Mouse (Mus musculus): Measurements from ENCODE around the gene Tmem259. TPM values are rescaled to one million over a fixed set of nuclear protein-coding genes. Genes with fewer than 3 reads are reported as not detected.
"Not testable (repeated sequence)": the region's sequence is repeated elsewhere in the genome, so short reads cannot be mapped to it uniquely, and the experiment has no call there.

Tmem259 gene
- total and polyA plus RNA-seq, 2 experiments: 35.7 to 259 TPM

DNA sequence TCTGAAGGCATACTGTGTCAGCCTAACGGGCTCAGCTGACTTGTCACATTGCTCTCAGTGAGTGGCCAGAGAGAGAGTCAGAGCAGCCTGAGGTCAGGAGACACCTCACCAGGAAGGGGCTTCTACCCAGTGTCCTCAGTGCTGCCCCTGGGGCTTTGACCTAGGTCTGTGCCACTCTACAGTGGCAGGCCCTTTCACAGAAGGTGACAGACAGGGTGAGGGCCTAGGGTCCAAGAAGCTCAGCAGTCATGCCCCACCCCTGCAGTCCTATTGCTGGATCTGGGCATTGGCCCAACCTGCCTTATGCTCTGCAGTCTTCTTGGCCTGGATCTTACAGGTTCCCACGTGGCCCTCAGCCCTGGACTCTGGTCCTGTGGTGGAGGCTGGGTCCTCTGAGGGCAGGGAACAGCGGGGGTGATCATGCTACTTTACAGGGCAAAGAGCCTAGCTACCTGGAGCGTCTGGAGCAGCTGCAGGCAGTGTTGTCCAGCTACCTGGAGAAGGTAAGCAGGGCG, 17.2 kb downstream of the Tmem259 start:
- TF ChIP-seq POLR2A (IDR thresholded peaks at IDR 0.05; ENCODE audit: extremely low read depth, insufficient read depth, low read length): no peak
- TF ChIP-seq CTCF (IDR thresholded peaks at IDR 0.05; ENCODE audit: low read depth, low read length): no peak
- peaks cover 33% of the 10 kb centered on the region for H3K4me1 ChIP-seq (ENCODE audit: control insufficient read depth, insufficient read depth, low read length)
- no peaks in the 10 kb centered on the region for H3K27me3 ChIP-seq (ENCODE audit: control insufficient read depth, insufficient read depth, low read length)
- peak; percentile 95 for DNase-seq (ENCODE audit: extremely low read depth, low read depth, low spot score)
- no peaks in the 10 kb centered on the region for H3K79me2 ChIP-seq (ENCODE audit: control insufficient read depth, insufficient read depth, low read length)
- WGBS: 36% methylated on average over 5 of the region's 5 CpGs
- H3K36me3 ChIP-seq (ENCODE audit: control insufficient read depth, insufficient read depth, low read length): no peaks in the 10 kb centered on the region; the same call in 1 of the 2 replicates
- peak overlapping the region; percentile 70 for H3K27ac ChIP-seq (replicated peaks; ENCODE audit: insufficient read depth, low read depth, low read length)
- no peak overlapping the region for H3K4me3 ChIP-seq (ENCODE audit: insufficient read depth, low read depth, low read length)
- H3K9ac ChIP-seq (ENCODE audit: low read depth, low read length): peak overlapping the region; percentile 30; the same call in 1 of the 2 replicates

DNA sequence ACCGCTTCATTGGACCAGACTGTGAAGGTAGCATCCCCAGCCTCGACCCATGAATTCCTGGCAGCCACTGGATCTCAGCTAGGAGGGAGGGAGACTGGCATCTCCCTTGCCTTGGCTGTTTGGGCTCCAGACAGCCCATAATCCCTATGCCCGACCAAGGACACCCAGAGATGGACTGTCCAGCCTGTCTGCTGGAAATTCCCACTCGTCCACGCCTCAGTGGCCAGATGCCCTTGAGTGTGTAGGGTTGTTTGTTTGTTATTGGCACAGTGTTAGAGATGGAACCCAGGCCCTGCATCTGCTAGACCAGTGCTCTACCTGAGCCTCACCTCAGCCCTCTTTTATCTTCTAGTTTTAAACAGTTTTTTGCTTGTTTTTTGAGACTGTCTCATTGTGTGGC, 18.8 kb downstream of the Tmem259 start:
- 82% methylated on average over 5 of the region's 5 CpGs for WGBS
- Histone ChIP-seq H3K36me3 (ENCODE audit: control insufficient read depth, insufficient read depth, low read length) (no peaks in the 10 kb centered on the region; the same call in 1 of the 2 replicates), H3K9ac (ENCODE audit: low read depth, low read length) (no peak overlapping the region), H3K27ac (replicated peaks; ENCODE audit: insufficient read depth, low read depth, low read length) (no peak overlapping the region), H3K4me3 (ENCODE audit: insufficient read depth, low read depth, low read length) (no peak overlapping the region), H3K27me3 (ENCODE audit: control insufficient read depth, insufficient read depth, low read length) (no peaks in the 10 kb centered on the region), H3K79me2 (ENCODE audit: control insufficient read depth, insufficient read depth, low read length) (peaks cover 6% of the 10 kb centered on the region; the same call in 1 of the 2 replicates), H3K4me1 (ENCODE audit: control insufficient read depth, insufficient read depth, low read length) (peaks cover 34% of the 10 kb centered on the region)
- DNase-seq (ENCODE audit: extremely low read depth, low read depth, low spot score): no peak
- TF ChIP-seq POLR2A (IDR thresholded peaks at IDR 0.05; ENCODE audit: extremely low read depth, insufficient read depth, low read length) (no peak), CTCF (IDR thresholded peaks at IDR 0.05; ENCODE audit: low read depth, low read length) (no peak)

DNA sequence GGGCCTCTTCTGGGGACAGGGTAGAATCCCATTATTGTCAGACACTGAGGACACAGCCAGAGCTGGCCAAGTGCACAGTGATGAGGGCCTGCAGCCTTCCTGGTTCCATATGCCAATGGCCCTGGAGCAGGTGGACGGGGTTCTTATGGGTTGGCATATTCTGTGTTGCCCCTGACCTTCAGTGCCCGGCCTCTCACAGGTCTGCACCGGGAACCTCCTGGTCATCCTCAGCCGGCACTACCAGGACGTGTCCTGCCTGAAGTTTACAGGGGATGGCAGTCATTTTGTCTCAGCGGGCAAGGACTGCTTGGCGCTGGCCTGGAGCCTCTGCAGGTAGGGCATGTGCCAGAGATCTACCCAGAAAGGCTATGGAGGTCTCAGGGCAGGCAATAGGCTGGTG, 19.4 kb downstream of the Tmem259 start:
- WGBS: 97% methylated on average over 7 of the region's 7 CpGs
- H3K36me3 ChIP-seq (ENCODE audit: control insufficient read depth, insufficient read depth, low read length): no peaks in the 10 kb centered on the region; the same call in 1 of the 2 replicates
- H3K27me3 ChIP-seq (ENCODE audit: control insufficient read depth, insufficient read depth, low read length): no peaks in the 10 kb centered on the region
- no peak overlapping the region for H3K27ac ChIP-seq (replicated peaks; ENCODE audit: insufficient read depth, low read depth, low read length)
- TF ChIP-seq CTCF (IDR thresholded peaks at IDR 0.05; ENCODE audit: low read depth, low read length): no peak
- no peak for TF ChIP-seq POLR2A (IDR thresholded peaks at IDR 0.05; ENCODE audit: extremely low read depth, insufficient read depth, low read length)
- H3K79me2 ChIP-seq (ENCODE audit: control insufficient read depth, insufficient read depth, low read length): peaks cover 9% of the 10 kb centered on the region; the same call in 1 of the 2 replicates
- peaks cover 34% of the 10 kb centered on the region for H3K4me1 ChIP-seq (ENCODE audit: control insufficient read depth, insufficient read depth, low read length)
- H3K4me3 ChIP-seq (ENCODE audit: insufficient read depth, low read depth, low read length): no peak overlapping the region
- no peak overlapping the region for H3K9ac ChIP-seq (ENCODE audit: low read depth, low read length)
- DNase-seq (ENCODE audit: extremely low read depth, low read depth, low spot score): no peak

DNA sequence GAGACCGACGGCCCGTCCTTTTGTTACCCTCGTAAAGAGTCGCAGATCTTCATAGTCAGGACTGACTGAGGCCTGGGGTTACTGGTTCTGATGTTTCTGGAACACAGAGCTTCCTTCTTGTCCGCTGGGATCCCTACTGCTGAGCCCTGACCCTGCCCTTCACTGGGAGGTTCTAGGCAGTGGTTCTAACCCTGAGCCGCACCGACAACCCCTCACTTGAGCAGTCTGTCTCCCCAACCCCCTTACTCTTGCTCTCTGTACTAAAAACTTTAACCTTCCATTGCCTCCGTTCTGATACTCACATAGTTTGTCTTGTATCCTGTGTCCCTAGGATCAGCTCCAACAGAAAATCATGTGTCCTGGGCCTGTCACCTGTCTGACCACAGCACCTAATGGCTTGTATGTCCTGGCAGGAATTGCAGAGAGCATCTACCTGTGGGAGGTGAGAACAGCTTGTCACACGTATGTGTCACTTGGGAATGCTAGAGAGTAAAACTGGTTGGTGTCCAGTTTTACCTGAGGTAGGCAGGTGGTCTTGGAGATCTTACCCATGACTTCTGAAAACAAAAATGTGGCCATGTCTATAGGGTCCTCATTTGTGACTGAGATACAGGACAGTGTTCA, 23.3 kb downstream of the Tmem259 start:
- DNase-seq (ENCODE audit: extremely low read depth, low read depth, low spot score): no peak
- peak overlapping the region; percentile 41 for H3K27ac ChIP-seq (replicated peaks; ENCODE audit: insufficient read depth, low read depth, low read length)
- H3K27me3 ChIP-seq (ENCODE audit: control insufficient read depth, insufficient read depth, low read length): no peaks in the 10 kb centered on the region
- H3K79me2 ChIP-seq (ENCODE audit: control insufficient read depth, insufficient read depth, low read length): peaks cover 9% of the 10 kb centered on the region; the same call in 1 of the 2 replicates
- no peak for TF ChIP-seq CTCF (IDR thresholded peaks at IDR 0.05; ENCODE audit: low read depth, low read length)
- TF ChIP-seq POLR2A (IDR thresholded peaks at IDR 0.05; ENCODE audit: extremely low read depth, insufficient read depth, low read length): no peak
- H3K4me1 ChIP-seq (ENCODE audit: control insufficient read depth, insufficient read depth, low read length): peaks cover 6% of the 10 kb centered on the region; the same call in 1 of the 2 replicates
- no peaks in the 10 kb centered on the region; the same call in 1 of the 2 replicates for H3K36me3 ChIP-seq (ENCODE audit: control insufficient read depth, insufficient read depth, low read length)
- 5% methylated on average over 10 of the region's 10 CpGs for WGBS
- H3K4me3 ChIP-seq (ENCODE audit: insufficient read depth, low read depth, low read length): peak overlapping the region; percentile 71
- H3K9ac ChIP-seq (ENCODE audit: low read depth, low read length): peak overlapping the region; percentile 81

DNA sequence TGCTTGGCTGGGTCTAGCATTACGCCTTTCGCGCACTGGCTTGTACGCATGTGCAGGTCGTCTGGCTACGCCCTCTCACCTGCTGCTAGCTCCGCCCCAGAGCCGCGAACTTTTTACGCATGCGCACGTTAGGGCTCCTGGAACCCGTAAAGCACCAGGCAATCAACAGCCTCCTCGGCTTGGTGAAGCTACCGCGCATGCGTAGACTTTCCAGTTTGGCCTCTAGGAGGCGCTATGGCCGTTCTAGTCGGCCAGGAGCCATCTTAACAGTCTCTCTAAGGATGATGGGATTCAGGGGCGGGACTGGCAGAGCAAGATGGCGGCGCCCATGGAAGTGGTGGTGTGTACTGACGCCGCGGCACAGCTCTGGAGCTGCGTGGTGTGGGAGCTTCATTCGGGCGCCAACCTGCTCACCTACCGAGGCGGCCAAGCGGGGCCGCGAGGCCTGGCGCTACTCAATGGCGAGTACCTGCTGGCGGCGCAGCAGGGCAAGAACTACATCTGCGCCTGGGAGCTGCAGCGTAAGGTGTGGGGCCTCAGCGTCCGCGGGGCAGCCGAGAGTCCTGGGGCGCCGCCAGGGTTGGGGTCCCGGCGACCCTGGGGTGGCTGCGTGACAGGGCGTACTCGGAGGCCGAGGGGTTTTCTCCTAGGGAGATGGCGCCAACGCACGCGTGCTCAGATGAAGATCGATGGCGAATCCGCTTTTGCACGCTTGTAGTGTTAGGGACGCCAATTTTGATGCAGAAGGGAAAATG, 24.1 kb downstream of the Tmem259 start, which contains the start of gene Wdr18:
Gene Wdr18 (plus strand): TSS at position 306 of the 755 bp plus-strand sequence.
- TF ChIP-seq CTCF (IDR thresholded peaks at IDR 0.05; ENCODE audit: low read depth, low read length) (peak; percentile 97), POLR2A (IDR thresholded peaks at IDR 0.05; ENCODE audit: extremely low read depth, insufficient read depth, low read length) (peak; percentile 37; the same call in 1 of the 2 replicates)
- no peaks in the 10 kb centered on the region for H3K27me3 ChIP-seq (ENCODE audit: control insufficient read depth, insufficient read depth, low read length)

DNA sequence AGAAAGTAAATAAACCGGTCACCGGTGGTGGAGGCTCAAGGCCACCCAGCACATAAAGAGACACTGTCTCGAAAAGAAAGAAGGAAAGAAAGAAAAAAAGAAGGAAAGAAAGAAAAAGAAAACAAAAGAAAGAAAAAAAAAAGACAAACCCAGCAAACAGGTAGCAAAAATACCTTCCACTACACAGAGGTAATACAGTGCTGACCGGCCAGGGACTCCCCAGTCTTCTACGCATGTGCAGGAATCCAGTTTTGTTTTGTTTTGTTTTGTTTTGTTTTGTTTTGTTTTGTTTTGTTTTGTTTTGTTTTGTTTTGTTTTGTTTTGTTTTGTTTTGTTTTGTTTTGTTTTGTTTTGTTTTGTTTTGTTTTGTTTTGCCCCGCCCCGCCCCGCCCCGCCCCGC, 24.7 kb downstream of the Tmem259 start:
- H3K4me3 ChIP-seq (ENCODE audit: insufficient read depth, low read depth, low read length): 0 out of 2 replicates have a peak overlapping the region, but pooled peaks have one; percentile 8
- not testable (repeated sequence) for DNase-seq (ENCODE audit: extremely low read depth, low read depth, low spot score); H3K27ac ChIP-seq (replicated peaks; ENCODE audit: insufficient read depth, low read depth, low read length)

More for the DNA sequence above, 24.1 kb downstream of the Tmem259 start, which contains the start of gene Wdr18:
- Histone ChIP-seq H3K79me2 (ENCODE audit: control insufficient read depth, insufficient read depth, low read length) (peaks cover 9% of the 10 kb centered on the region; the same call in 1 of the 2 replicates), H3K36me3 (ENCODE audit: control insufficient read depth, insufficient read depth, low read length) (no peaks in the 10 kb centered on the region; the same call in 1 of the 2 replicates), H3K4me3 (ENCODE audit: insufficient read depth, low read depth, low read length) (peak within 1 kb of the TSS; percentile 71), H3K4me1 (ENCODE audit: control insufficient read depth, insufficient read depth, low read length) (peaks cover 6% of the 10 kb centered on the region; the same call in 1 of the 2 replicates), H3K9ac (ENCODE audit: low read depth, low read length) (peak within 1 kb of the TSS; percentile 81), H3K27ac (replicated peaks; ENCODE audit: insufficient read depth, low read depth, low read length) (peak within 1 kb of the TSS; percentile 41)
- WGBS: under 1% methylated on average over 61 of the region's 61 CpGs
- peak; percentile 98 for DNase-seq (ENCODE audit: extremely low read depth, low read depth, low spot score)

More for the DNA sequence above, 24.7 kb downstream of the Tmem259 start:
- not testable (repeated sequence) for H3K4me1 ChIP-seq (ENCODE audit: control insufficient read depth, insufficient read depth, low read length); H3K9ac ChIP-seq (ENCODE audit: low read depth, low read length); H3K36me3 ChIP-seq (ENCODE audit: control insufficient read depth, insufficient read depth, low read length); H3K79me2 ChIP-seq (ENCODE audit: control insufficient read depth, insufficient read depth, low read length); H3K27me3 ChIP-seq (ENCODE audit: control insufficient read depth, insufficient read depth, low read length)
- 21% methylated on average over 10 of the region's 10 CpGs for WGBS
